9 mouse cellular contexts compared by ENCODE assay signal in the genomic region with DNA sequence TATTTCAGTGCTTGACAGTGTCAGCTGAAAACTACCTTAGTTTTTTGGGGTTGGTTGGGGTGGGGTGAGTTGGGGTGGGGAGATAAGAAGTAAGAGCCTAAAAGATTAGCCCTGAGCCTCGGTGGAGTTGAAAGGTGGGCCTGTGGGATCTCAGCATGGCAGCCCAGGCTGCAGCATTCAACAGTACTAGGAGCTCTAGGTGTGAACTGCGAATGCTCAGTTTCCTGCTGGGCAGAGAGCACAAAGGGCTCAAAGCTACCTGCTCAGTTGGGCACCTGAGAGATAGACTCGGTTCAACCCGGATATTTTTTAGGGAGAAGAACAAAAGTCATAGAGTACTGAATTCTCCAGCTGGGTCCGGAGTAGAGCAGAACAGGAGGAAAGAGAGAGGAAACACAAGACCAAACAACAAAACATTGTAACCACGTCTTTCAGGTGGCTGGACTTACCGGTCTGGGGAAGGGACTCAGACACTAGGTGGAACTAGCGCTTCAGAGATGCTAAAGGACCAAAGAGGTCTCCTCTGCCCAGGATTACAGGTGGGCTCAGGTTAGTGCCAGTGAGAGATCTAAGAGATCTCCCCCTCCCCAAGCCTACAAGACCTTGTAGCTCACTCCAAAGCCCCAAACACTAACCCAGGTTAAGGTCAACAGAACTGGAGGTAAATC. TPM values are rescaled to one million over a fixed set of nuclear protein-coding genes. Genes with fewer than 3 reads are reported as not detected.
A peak's percentile ranks its signal among the peaks of the same experiment; 100 is the strongest.
DNase-seq lines count a peak whose midpoint lies in the region; ATAC-seq and TF ChIP-seq lines count a peak whose summit lies in the region.
"Had no signal": no experiment of that assay in that cellular context is flagged by ENCODE, and none has a peak within 500 bp of the region (broad histone marks: within the 10 kb centered on the region; RNA-seq: fewer than 3 reads in every experiment).

No protein-coding gene starts in this region.

- H3K27me3 ChIP-seq in kidney, embryonic 15.5 days, result peaks cover 15% of the 10 kb centered on the region
- H3K27me3 ChIP-seq in forebrain, postnatal 0 days (ENCODE audit: insufficient read depth, low read length), result no peaks in the 10 kb centered on the region; the same call in 1 of the 2 replicates
- no peaks in the 10 kb centered on the region for H3K27me3 ChIP-seq in midbrain, embryonic 15.5 days (replicated peaks)

- peak overlapping the region; percentile 84 for H3K4me2 ChIP-seq in kidney, embryonic 15.5 days
- peak overlapping the region; percentile 91 for H3K4me2 ChIP-seq in forebrain, postnatal 0 days (ENCODE audit: low read depth)
- H3K4me2 ChIP-seq in midbrain, embryonic 15.5 days, result peak overlapping the region; percentile 93

- H3K4me3 ChIP-seq in kidney, embryonic 15.5 days (replicated peaks), result peak overlapping the region; percentile 44; the same call in 1 of the 2 replicates
- H3K4me3 ChIP-seq in forebrain, postnatal 0 days (ENCODE audit: low read depth, low read length), result peak overlapping the region; percentile 56
- H3K4me3 ChIP-seq in midbrain, embryonic 15.5 days, result peak overlapping the region; percentile 51
- no peak overlapping the region for H3K4me3 ChIP-seq in lung, adult 2 months (replicated peaks; ENCODE audit: extremely low read depth, low read depth, low read length)
- H3K4me3 ChIP-seq: erythroblast, embryonic 14.5 days had no signal

- no peak overlapping the region for H3K27ac ChIP-seq in kidney, embryonic 15.5 days
- no peak overlapping the region for H3K27ac ChIP-seq in forebrain, postnatal 0 days (ENCODE audit: low read depth, low read length)
- no peak overlapping the region for H3K27ac ChIP-seq in midbrain, embryonic 15.5 days

- no peaks in the 10 kb centered on the region for H3K36me3 ChIP-seq in kidney, embryonic 15.5 days
- no peaks in the 10 kb centered on the region for H3K36me3 ChIP-seq in forebrain, postnatal 0 days (ENCODE audit: insufficient read depth)
- H3K36me3 ChIP-seq in midbrain, embryonic 15.5 days (replicated peaks), result no peaks in the 10 kb centered on the region

- no peak for DNase-seq in kidney, postnatal 36 days
- DNase-seq in cerebellum, adult 18-20 months, result peak; percentile 72 to 79
- peak; percentile 17 for DNase-seq in forebrain, postnatal 0 days
- DNase-seq in urinary bladder, postnatal 14 days (ENCODE audit: low spot score), result no peak
- no peak for DNase-seq in lung, adult 2 months

- H3K9ac ChIP-seq in kidney, embryonic 15.5 days, result no peak overlapping the region
- H3K9ac ChIP-seq in forebrain, postnatal 0 days, result peak overlapping the region; percentile 56
- H3K9ac ChIP-seq in midbrain, embryonic 15.5 days, result peak overlapping the region; percentile 46; the same call in 1 of the 2 replicates

- 0 out of 2 replicates have a peak, but pooled peaks have one; percentile 7 for TF ChIP-seq CTCF in forebrain, postnatal 0 days (IDR thresholded peaks at IDR 0.05; ENCODE audit: low read depth)
- TF ChIP-seq CTCF in lung, adult 2 months (IDR thresholded peaks at IDR 0.05; ENCODE audit: insufficient read depth, low read length), result no peak

- no peak for TF ChIP-seq POLR2A in lung, adult 2 months (IDR thresholded peaks at IDR 0.05; ENCODE audit: borderline replicate concordance, extremely low read depth, low read depth, low read length)

- ATAC-seq in kidney, embryonic 15.5 days (replicated peaks; ENCODE audit: low FRiP score), result no peak
- peak; percentile 28 for ATAC-seq in forebrain, postnatal 0 days
- peak; percentile 77 for ATAC-seq in midbrain, embryonic 15.5 days (replicated peaks)
- no peak for ATAC-seq in erythroblast, adult 5-6 weeks (replicated peaks; ENCODE audit: low FRiP score, poor library complexity, severe bottlenecking)

- H3K4me1 ChIP-seq in kidney, embryonic 15.5 days, result peaks cover 12% of the 10 kb centered on the region
- H3K4me1 ChIP-seq in forebrain, postnatal 0 days (ENCODE audit: insufficient read depth), result peaks cover 3% of the 10 kb centered on the region
- peaks cover 13% of the 10 kb centered on the region; the same call in 1 of the 2 replicates for H3K4me1 ChIP-seq in midbrain, embryonic 15.5 days
- H3K4me1 ChIP-seq in lung, adult 2 months (ENCODE audit: control insufficient read depth, insufficient read depth, low read length), result no peaks in the 10 kb centered on the region

- 12% methylated on average over 8 of the region's 8 CpGs for WGBS in kidney, embryonic 15.5 days
- WGBS in forebrain, postnatal 0 days, result 16% methylated on average over 8 of the region's 8 CpGs
- 5% methylated on average over 8 of the region's 8 CpGs for WGBS in midbrain, embryonic 15.5 days
- WGBS in lung, adult 2 months, result 19% methylated on average over 8 of the region's 8 CpGs

- no peaks in the 10 kb centered on the region for H3K9me3 ChIP-seq in kidney, embryonic 15.5 days (replicated peaks)
- H3K9me3 ChIP-seq in forebrain, postnatal 0 days (ENCODE audit: low read length), result no peaks in the 10 kb centered on the region
- H3K9me3 ChIP-seq in midbrain, embryonic 15.5 days, result no peaks in the 10 kb centered on the region

RNA-seq across cellular contexts. Expression of a gene that starts 1.0 kb away (rescaled TPM):
- polyA plus RNA-seq in kidney, embryonic 15.5 days (2015; fragmentation: Nextera tagmentation; extraction: Ambion mirVana), result 0.05 and 0.17 TPM in 2 replicates
- 67.6 and 73.8 TPM in 2 replicates for total RNA-seq in forebrain, postnatal 0 days (2014; rRNA removed)
- polyA plus RNA-seq in forebrain, postnatal 0 days (2015; fragmentation: Nextera tagmentation; extraction: Ambion mirVana), result 15.4 and 25.0 TPM in 2 replicates
- polyA plus RNA-seq in midbrain, embryonic 15.5 days (2015; fragmentation: Nextera tagmentation; extraction: Ambion mirVana), result 13.1 and 13.9 TPM in 2 replicates
- not detected in 2 replicates for total RNA-seq in erythroblast, adult 5-6 weeks (2015; ENCODE audit: low replicate concordance)
- total RNA-seq in erythroblast, adult 5-6 weeks (2017; ENCODE audit: low replicate concordance), result not detected in 2 replicates
- polyA plus RNA-seq in lung, adult 2 months (2012; rRNA removed), result 0.77 and 1.2 TPM in 2 replicates
- polyA plus RNA-seq: erythroblast, embryonic 14.5 days had no signal

Comparison
In these comparisons a context has a peak if more than half of its experiments do, and no peak if none do; other contexts are left out.
1. ATAC-seq: peak in forebrain, postnatal 0 days (single experiment) and midbrain, embryonic 15.5 days (single experiment); none in kidney, embryonic 15.5 days (single experiment) and erythroblast, adult 5-6 weeks (single experiment).
2. DNase-seq: peak in cerebellum, adult 18-20 months (2 of 2) and forebrain, postnatal 0 days (single experiment); none in kidney, postnatal 36 days (0 of 2), urinary bladder, postnatal 14 days (single experiment) and lung, adult 2 months (single experiment).
3. Peak in every context shown above with its lines, with median percentiles within 50 percentile points of each other: H3K4me2 ChIP-seq.